Mouse (Mus musculus) MN1 (cell line): ENCODE results near the gene Rai1.
A peak's percentile ranks its signal among the peaks of the same experiment; 100 is the strongest.

Experiments
- DNase-seq: peaks from one replicate; pipeline ENCODE4 v3.0.0-alpha.2; 2016; ENCODE audit warnings: low spot score

Rai1 gene

DNA sequence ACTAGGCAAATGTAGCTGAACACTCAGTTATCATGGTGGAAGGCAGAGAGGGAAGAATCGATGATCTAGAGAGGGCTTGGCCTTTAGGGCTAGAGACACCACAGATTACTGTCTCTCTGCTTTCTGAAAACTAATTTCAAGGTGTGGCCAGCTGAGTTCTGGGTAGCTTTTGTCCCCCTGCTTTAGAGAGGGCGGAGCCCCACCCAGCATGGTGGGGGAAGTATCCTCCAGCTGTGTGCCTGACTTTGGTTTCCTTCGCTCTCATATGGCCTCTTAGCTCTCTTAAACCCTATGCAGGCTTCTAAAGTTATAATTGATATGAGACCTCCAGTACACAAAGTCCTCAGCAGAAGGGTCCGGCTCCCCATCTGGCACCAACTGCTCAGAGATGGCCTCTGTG, 58.5 kb downstream of the Rai1 start:
- no peak for DNase-seq

DNA sequence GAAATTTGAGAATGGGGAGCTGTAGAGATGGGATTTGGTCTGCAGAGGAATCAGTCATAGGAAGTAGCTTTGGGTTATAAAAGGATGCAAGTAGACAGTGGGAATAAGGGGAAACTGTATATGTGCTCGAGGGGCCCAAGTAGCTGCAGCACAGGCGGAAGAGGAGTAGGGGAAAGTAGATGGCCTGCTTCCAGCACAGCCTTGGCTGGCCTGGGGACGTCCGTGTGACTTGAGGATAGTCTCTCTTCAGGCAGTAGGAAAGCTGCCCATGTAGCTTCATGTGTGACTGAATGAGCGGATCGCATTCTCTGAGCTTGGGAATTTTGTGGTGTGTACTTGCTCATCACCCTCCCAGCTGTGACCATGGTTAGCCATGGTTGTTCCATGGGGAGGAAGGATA, 59.6 kb downstream of the Rai1 start:
- no peak for DNase-seq

DNA sequence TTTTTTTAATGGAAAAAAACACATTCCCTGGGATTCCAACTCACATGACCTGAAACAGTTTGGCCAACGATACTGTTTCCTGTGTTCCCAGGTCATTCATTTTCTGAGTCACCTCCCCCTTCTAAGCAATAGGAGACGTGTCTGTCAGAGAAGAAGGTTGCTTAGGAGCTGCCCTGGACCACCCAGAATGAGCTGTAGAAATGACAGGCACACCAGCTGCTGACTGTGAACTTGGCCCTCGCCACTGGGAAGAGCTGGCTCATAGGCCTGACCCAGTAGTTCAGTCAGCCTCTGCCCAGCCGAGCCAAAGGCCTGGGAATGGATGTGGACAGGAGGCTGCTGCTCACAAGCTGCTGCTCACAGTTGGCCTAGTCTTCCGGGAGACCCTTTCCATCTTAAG, 60.3 kb downstream of the Rai1 start:
- no peak for DNase-seq

DNA sequence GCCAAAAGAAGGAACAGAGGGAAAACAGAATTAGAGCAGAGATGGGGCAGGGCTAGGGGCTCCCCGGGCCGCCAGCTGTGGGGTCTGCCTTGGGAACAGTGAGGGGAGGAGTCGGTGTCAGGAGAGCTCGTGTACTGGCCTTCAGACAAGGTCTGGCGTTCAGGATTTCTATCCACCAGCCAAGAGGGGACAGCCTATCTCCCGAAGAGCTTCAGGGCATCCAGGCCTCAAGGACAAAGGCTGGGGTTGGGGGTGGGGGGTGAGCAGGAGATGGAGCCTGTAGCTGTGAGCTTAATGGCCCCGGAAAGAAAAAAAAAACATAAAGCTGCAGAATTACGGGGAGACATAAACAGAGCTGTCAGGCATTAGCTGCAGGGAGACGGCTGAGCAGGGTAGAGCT, 64.0 kb downstream of the Rai1 start:
- no peak for DNase-seq

DNA sequence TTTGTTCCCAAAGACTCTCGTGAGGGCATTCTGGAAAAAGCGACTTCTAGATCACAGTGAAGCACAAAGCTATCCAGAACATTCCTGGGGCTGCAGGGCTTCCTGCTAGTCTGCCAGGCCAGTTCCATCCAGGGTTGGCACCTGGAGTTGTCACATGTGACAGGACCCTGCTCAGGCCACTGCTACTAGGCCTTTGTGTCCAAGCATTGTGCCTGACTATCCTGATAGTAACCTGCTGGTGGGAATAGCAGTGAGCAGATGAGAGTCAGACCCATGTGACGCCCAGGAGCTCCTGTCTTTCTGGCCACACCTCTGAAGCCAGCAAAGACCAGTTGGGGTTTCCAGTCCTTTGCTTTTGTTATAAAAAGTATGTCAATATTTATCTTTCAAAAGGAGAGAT, 67.3 kb downstream of the Rai1 start:
- DNase-seq, result no peak

DNA sequence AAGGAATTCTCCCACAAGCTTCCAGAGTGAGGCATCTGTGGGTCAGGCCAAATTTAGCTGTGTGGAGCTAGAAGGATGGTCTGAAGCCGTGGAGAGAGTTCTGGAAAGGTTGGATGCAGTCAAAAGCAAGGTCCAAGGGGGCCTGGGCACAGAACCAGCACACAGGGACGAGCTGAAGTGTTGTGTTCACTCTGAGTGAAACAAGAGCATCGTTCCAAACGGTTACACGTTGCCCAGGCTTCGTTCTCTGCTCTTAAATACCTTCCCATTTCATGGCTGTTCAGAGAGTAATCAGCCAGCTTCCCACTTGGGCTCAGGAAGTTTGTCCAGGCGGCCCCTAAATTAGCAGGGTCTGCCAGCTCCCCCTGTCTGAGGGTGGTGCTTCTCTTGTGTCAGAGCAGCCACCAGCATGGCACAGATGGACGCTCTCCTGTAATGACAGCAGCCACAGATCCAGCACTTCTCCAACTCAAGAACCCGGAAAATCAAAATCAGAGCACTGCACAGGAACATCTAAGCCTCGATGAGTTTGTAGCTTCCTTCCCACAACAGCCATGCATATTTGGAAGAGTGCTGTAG, 68.9 kb downstream of the Rai1 start:
- DNase-seq, result no peak

DNA sequence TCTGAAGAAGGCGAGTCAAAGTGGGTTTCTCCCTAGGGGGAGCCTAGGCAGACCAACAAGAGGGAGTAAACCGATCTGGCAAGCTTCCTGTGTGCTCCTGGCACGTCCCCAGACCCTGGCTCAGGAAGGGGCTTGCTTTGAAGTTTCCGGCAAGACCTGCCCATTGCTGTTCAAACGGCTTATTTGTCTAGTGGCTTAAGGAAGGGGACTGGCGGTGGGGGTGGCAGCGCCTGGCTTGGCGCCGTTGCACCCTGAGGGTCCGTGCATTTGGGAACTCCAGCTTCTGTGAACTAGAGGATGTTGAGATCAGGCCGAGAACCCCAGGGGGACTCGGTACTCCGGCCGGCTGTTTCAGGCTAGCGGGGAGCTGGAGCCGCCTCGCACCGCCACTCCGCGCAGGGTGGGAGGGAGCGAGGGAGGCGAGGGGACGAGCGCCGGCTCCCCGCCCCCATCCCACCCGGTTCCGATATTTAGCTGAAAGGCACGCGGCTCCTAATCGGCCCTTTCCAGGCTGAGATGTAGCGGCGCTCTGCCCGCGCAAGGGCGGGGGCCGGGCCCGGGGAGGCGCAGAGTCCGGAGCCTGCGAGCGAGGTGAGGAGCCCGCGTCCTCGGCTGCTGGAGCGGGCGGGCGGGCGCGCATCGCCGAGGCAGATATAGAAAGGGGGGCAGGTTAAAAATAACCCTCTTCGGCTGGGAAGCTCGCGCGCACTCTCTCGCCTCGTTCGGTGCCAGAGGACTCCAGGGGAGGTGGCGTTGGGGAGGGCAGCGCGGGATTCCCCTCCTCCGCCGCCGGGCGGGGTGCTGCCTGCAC, 70.8 kb downstream of the Rai1 start:
- DNase-seq, result peak; percentile 72

DNA sequence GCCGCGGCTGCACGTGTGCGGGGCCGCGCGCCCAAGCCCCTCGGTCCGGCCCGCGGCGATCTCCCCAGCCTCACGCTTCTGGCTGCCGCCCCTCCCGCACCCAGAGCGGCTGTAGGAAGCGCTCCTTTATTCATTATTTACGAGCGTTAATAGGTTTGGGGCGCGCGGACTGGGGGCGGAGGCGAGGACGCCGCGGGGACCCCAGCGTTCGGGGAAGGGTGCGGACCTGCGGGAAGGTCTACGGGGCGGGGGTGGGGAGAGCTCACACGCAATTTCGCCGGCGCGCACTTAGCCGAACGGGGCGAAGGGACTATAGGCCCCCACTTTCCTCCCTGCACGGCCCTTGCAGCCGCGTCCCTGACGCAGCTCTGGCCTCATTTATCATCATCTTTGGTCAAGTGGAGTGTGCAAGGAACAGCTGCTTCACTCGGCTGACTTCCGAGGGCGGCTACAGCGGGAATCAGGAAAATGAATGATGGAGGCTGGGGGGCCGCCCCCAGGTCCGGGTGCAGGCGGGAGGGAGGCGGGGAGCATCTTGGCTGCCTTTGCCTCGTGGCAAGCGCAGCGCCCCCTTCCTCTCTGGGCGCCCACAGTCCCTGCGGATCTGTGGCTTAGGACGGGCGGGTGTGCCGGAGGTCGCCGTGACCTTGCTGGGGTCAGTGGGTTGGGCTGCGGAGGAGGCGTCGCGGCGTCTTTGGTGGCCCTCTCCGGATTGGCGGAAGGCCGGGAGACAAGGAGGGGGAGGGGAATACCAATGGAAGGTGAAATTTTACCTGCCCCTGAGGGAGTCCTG, 71.6 kb downstream of the Rai1 start:
- peak; percentile 75 for DNase-seq

DNA sequence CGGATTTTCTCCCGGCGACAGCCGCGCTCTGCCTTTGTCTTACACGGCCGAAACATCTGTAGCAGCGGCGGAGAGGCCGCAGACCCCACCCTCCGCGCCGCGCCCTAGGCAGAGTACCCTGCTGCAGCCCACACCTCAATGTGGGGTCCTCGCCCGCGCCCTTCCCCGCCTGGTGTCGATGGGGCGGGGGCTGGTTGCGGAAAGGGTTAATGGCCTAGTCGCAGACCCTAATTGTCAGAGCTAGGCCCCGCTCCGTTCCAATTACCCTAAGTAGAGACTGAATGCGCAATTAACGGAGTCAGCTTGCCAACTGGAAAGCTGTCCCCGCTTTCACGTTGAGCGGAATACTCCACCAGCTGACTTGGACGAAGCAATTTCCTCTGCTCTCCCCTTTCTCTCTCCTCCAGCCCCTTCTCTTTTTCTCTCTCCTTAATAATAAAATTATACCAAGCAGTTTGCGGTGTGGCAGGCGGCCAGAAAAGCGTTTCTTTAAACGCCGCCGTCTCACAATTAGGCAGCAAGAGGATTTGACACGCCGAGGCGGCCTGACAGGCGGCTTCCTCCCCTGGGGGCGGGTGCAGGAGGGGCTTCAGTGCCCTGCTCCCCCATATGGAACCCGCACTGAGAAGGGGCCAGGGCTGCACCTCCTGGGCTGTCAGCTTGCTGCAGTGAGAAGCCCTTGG, 72.3 kb downstream of the Rai1 start:
- peak; percentile 90 for DNase-seq

DNA sequence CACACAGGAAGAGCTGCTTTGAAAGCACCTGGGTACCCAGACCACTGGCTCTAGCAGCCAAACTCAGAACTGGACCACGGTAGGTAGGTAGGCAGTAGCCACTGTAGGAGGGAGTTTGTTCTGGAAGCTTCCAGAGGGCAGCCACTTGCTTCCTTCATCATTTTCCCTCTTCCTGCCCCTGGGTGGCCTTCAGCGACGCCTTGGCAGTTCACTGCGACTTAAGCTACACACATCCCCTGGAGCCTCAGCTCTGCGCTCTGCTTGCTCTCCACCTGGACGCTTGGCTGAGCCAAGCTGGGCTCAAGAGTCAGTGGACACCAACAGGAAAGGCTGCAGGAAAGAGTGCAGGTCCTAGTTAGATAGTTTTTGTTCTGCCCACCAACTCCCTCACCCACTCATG, 73.2 kb downstream of the Rai1 start:
- DNase-seq, result no peak

DNA sequence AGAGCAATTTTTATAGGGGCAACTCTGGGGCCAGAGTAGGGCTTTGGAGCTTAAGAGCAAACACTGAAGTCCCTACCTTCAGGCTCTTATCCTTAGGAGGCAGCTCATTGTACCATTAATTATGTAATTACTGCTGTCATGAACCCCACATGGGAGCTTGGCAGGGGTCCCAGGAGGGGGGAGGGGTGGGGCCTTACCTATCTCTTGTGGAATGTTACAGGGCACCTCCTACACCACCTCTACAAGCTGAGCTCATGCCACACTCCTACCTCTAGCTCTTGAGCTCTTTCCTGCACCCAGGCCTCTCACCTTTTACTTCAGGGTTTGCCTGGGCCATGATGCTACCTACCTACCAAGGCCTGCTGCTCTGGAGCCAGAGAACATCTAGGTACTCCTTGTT, 73.7 kb downstream of the Rai1 start:
- DNase-seq, result no peak

DNA sequence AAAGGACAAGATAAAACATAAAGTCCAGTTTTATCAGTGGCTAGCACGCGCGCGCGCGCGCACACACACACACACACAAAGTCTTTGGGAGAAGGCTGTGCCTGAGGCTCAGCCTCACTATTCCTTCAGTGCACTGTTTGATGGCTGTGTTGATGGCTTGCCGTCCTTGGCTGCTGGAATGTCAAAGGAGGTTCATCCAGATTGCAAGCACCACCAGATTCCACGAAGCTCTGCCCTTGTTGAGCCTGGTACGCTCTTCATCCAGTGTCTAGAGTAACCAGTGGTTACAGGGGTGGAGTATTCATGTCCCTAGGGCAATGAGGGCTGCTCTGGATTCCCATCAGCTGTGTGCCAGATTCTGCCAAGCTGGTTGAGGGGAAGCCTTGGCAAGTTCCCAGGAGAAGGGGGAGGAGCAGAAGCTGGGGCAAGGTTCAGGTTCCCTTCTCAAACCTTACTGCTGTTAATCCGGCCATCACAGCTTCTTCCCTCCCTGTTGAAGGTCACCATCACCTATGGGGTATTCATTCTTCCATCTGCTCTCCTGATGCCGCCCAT, 77.4 kb downstream of the Rai1 start:
- DNase-seq, result peak; percentile 96

DNA sequence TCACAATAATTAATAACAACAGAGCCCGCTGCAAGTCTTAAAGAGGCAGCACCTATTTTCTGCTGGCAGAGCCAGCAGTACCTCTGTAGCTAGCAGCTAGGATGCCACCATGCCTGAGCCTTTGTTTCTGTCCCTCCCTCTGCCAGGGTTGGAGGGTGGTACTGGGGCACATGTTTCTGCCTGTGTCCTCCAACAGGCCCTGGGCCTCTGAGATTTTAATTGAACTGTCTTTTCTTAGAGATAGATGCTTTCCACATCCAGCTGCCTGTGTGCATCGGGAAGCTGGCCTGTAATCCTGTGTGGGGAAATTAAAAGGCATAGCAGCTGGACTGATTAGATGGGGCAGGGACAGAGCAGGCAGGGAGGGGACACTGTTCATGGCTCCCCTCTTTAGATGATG, 77.9 kb downstream of the Rai1 start:
- peak; percentile 77 for DNase-seq

DNA sequence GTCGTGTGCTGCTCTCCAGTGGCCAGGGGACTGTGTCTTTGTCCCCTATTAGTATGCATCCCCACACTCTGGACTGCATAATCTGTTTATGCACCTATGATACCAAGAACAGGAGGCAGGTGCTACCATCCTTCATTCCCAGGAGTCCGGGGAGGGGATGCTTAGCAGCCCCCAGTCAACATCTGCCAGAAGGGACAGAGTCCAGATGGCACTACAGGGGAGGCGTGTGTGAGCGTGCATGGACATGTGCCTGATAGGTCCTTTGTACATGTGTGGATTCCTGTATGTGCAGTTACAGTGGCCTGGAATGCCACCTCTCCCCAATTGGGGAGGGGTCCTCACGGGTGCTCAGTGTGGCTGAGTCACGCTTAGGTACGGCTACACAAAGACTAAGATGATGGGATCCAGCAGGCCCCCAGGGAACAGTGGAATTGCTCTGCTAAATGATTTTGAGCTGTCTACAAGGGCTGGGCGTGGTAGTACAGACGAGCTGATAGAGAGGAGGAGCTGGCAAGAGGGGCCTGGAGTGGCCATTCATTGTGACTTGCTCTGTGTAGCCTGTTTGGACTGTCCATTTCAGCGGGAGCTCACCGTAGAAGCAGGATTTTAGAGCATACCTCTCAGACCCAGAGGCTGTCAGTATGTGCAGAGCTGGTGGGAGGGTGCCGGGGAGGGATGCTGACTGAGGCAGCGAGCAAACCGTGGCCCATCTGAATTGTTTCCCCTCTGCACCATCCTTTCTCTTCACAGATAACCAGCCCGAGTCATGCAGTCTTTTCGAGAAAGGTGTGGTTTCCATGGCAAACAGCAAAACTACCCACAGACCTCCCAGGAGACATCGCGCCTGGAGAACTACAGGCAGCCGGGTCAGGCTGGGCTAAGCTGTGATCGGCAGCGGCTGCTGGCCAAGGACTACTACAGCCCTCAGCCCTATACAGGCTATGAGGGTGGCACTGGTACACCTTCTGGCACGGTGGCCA, 79.8 kb downstream of the Rai1 start:
- peak; percentile 79 for DNase-seq

DNA sequence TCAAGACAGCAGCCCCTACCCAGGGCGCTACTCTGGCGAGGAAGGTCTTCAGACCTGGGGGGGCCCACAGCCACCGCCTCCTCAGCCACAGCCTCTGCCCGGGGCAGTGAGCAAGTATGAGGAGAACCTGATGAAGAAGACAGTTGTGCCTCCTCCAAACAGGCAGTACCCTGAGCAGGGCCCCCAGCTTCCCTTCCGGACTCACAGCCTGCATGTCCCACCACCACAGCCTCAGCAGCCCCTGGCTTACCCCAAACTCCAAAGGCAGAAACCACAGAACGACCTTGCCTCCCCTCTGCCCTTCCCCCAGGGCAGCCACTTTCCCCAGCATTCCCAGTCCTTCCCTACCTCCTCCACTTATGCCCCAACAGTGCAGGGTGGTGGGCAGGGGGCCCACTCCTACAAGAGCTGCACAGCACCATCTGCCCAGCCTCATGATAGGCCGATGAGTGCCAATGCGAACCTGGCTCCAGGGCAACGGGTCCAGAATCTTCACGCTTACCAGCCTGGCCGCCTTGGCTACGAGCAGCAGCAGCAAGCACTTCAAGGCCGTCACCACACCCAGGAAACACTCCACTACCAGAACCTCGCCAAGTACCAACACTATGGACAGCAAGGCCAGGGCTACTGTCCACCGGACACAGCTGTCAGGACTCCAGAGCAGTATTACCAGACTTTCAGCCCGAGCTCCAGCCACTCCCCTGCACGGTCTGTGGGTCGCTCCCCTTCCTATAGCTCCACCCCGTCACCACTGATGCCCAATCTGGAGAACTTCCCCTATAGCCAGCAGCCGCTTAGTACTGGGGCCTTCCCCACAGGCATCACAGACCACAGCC, 80.8 kb downstream of the Rai1 start:
- no peak for DNase-seq

DNA sequence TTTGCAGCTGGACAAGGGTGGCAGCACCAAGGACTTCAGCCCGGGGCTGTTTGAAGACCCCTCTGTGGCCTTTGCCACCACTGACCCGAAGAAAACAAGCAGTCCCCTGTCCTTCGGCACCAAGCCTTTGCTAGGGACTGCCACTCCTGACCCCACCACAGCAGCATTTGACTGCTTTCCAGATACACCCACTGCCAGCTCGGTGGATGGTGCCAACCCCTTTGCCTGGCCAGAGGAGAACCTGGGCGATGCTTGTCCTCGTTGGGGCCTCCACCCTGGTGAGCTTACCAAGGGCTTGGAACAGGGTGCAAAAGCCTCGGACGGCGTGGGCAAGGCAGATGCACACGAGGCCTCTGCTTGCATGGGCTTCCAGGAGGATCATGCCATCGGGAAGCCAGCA, 82.3 kb downstream of the Rai1 start:
- no peak for DNase-seq

DNA sequence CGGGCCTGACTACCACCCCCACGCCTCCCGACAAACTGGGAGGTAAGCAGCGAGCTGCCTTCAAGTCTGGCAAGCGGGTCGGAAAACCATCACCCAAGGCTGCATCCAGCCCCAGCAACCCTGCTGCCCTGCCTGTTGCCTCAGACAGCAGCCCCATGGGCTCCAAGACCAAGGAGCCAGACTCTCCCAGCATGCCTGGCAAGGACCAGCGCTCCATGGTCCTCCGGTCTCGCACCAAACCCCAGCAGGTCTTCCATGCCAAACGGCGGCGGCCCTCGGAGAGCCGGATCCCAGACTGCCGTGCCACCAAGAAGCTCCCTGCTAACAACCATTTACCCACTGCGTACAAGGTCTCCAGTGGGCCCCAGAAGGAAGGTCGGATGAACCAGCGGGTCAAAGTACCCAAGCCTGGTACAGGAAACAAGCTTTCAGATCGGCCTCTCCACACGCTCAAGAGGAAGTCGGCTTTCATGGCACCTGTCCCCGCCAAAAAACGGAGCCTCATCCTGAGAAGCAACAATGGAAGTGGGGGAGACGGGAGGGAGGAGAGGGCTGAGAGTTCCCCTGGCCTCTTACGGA, 83.6 kb downstream of the Rai1 start:
- no peak for DNase-seq

DNA sequence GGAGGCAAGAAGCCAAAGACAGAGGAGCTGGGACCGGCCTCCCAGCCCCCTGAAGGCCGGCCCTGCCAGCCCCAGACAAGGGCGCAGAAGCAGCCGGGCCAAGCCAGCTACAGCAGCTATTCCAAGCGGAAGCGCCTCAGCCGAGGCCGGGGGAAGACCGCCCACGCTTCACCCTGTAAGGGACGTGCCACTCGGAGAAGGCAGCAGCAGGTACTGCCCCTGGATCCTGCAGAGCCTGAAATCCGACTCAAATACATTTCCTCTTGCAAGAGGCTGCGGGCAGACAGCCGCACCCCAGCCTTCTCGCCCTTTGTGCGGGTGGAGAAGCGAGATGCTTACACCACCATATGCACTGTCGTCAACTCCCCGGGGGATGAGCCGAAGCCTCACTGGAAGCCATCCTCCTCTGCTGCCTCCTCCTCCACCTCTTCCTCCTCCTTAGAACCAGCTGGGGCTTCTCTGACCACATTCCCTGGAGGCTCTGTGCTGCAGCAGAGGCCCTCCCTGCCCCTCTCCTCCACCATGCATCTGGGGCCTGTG, 84.8 kb downstream of the Rai1 start:
- no peak for DNase-seq

DNA sequence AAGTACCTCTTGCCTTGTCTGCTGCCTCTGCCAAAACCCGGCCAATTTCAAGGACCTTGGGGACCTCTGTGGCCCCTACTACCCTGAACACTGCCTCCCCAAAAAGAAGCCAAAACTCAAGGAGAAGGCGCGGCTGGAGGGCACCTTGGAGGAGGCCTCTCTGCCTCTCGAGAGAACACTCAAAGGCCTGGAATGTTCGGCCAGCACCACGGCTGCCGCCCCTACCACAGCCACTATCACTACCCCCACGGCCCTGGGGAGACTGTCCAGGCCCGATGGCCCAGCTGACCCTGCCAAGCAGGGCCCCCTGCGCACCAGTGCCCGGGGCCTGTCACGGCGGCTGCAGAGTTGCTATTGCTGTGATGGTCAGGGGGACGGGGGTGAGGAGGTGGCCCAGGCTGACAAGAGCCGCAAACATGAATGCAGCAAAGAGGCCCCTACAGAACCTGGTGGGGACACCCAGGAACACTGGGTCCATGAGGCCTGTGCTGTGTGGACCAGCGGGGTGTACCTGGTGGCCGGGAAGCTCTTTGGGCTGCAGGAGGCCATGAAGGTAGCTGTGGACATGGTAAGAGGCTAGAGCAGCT, 85.3 kb downstream of the Rai1 start:
- no peak for DNase-seq
